Mouse (Mus musculus): Measurements from ENCODE around the gene Csnk1e. TPM values are rescaled to one million over a fixed set of nuclear protein-coding genes. Genes with fewer than 3 reads are reported as not detected.

Csnk1e gene
- polyA plus RNA-seq (2014; fragmentation: Illumina TruSeq; extraction: RNeasy Lipid Tissue Mini Kit (QIAGEN cat#74804); ENCODE audit: low read depth, low replicate concordance): 20.4 TPM

DNA sequence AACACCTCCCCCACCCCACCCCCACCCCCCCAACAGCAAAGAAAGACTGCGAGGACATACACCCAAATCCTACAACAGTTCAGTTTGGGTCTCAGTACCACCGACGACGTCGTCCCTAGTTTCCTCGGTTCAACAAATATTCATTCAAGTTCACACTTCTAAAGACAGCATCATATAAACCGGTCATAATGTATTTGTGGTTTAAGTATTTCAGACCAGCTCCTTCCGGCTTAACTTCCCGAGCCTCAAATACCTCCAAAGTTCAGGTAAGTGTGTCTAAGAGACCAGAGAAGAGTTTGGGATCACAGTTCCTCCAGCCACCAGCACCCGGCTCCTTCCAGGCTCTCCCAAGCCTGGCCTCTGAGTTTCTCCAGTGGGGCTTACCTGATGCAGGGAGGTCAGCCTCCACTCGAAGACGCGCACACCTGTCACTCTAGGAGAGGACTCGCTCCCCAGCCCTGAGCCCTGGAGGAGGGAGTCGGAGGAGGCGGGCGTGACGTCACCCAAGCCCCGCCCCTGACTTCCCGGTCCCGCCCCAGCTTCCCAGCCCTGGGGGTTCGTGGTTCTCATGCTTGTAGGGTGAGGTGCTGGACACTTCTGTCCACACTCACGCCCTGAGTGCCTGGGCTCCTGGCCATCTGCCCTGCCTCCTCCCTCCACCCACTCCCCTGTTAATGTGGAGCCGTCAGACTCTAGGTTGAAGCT is at the start of gene Csnk1e:
Gene Csnk1e, minus strand, starts transcription at position 461 of the 705 bp plus-strand sequence.

DNA sequence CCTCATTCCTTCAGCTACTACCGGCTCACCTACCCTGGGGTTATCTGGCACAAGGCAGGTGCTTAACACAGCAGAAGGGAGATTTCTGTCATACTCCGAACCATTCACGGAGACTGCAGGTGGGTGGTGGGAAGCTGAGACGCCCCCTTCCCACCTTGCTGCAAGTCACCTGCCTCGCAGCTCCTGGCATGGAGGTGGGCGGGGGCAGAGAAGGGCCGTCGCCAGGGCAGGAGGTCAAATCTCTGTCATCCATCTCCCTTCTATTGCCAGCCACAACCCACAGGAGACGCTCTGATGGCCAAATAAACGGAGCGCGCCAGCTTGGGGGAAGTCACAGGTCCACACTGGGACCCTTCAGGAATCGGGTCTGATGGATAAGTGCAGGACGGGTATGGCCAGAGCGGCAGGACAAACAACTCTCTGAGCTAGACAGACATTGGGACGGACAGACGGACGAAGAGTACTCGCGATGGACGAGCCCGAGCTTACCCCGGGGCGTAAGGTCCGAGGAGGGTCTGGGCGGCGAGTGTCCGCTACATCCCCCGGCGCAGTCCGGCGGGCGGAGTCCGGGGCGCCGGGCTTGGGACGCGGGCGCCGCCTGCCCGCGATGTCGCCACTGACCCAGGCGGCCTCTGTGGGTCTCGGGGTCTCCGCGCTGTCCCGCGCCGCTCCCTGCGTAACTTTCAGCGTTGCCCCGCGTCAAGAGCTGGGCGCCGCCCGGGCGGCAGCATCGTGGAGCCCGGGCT is 49.5 kb upstream of the Csnk1e start, which contains the start of gene Kcnj4:
Gene Kcnj4, minus strand, starts transcription at position 535 of the 746 bp plus-strand sequence.

DNA sequence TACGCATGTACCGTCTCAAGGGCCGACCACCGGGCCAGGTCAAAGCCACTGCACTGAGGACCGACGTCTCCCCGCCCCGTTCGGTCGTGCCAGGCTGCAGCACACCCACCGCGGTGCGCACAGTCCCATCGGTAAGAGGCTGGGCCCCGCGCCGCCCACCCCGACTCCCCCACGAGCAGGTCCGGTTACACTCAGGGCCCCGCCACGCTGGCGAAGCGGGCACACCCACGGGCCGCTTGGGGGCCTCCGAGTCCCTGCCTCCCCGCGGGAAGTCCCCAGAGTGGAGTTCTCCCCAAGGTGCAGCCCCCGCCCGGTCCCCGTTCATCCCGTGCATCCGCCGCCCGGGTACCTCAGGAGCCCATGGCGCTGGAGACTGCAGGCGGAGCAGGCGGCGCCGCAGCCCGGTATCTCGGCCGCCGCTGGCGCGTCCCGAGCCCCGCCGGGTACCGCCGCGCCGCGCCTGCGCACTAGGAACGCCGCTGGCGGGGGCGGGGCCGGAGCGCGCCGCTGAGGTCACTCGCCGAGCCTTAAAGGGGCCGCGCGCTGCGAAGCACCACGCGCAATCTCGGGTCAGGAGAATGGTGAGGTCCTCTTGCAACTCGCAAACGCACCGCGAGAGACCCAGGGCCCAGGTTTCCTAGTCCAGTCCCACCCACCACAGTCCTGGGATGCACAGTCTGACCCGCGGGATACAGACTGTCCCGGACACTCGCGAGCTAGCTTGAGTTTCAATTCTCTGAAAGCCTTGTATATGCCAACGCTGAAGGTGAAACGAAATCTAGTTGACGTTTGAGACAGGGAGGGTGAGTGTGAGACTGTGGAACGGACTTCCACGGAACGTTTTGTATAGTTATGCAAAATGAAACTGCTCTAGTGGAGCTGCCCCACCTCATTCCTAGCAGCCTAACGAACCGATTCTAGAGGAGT is 52.3 kb downstream of the Csnk1e start, which contains the start of gene Tmem184b:
Gene Tmem184b, minus strand, starts transcription at position 734 of the 927 bp plus-strand sequence.

Other genes with a start within 250 kb of the Csnk1e start
- 5.9 TPM for gene Pick1, start 226.4 kb downstream of the Csnk1e start, polyA plus RNA-seq (2014; fragmentation: Illumina TruSeq; extraction: RNeasy Lipid Tissue Mini Kit (QIAGEN cat#74804); ENCODE audit: low read depth, low replicate concordance)
- gene Gm49486, start 226.2 kb downstream of the Csnk1e start, polyA plus RNA-seq (2014; fragmentation: Illumina TruSeq; extraction: RNeasy Lipid Tissue Mini Kit (QIAGEN cat#74804); ENCODE audit: low read depth, low replicate concordance): 0.41 TPM
- gene Slc16a8, start 200.8 kb downstream of the Csnk1e start, polyA plus RNA-seq (2014; fragmentation: Illumina TruSeq; extraction: RNeasy Lipid Tissue Mini Kit (QIAGEN cat#74804); ENCODE audit: low read depth, low replicate concordance): not detected
- not detected for gene Baiap2l2, start 170.0 kb downstream of the Csnk1e start, polyA plus RNA-seq (2014; fragmentation: Illumina TruSeq; extraction: RNeasy Lipid Tissue Mini Kit (QIAGEN cat#74804); ENCODE audit: low read depth, low replicate concordance)
- gene Pla2g6, start 127.2 kb downstream of the Csnk1e start, polyA plus RNA-seq (2014; fragmentation: Illumina TruSeq; extraction: RNeasy Lipid Tissue Mini Kit (QIAGEN cat#74804); ENCODE audit: low read depth, low replicate concordance): 0.41 TPM
- gene Maff, start 108.9 kb downstream of the Csnk1e start, polyA plus RNA-seq (2014; fragmentation: Illumina TruSeq; extraction: RNeasy Lipid Tissue Mini Kit (QIAGEN cat#74804); ENCODE audit: low read depth, low replicate concordance): 1.6 TPM
- gene Tmem184b, start 52.0 kb downstream of the Csnk1e start, polyA plus RNA-seq (2014; fragmentation: Illumina TruSeq; extraction: RNeasy Lipid Tissue Mini Kit (QIAGEN cat#74804); ENCODE audit: low read depth, low replicate concordance): 11.0 TPM
- gene Kcnj4, start 49.7 kb upstream of the Csnk1e start, polyA plus RNA-seq (2014; fragmentation: Illumina TruSeq; extraction: RNeasy Lipid Tissue Mini Kit (QIAGEN cat#74804); ENCODE audit: low read depth, low replicate concordance): not detected
- 2.3 TPM for gene Kdelr3, start 60.8 kb upstream of the Csnk1e start, polyA plus RNA-seq (2014; fragmentation: Illumina TruSeq; extraction: RNeasy Lipid Tissue Mini Kit (QIAGEN cat#74804); ENCODE audit: low read depth, low replicate concordance)
- gene Ddx17, start 91.2 kb upstream of the Csnk1e start, polyA plus RNA-seq (2014; fragmentation: Illumina TruSeq; extraction: RNeasy Lipid Tissue Mini Kit (QIAGEN cat#74804); ENCODE audit: low read depth, low replicate concordance): 281 TPM
- 9.0 TPM for gene Dmc1, start 149.5 kb upstream of the Csnk1e start, polyA plus RNA-seq (2014; fragmentation: Illumina TruSeq; extraction: RNeasy Lipid Tissue Mini Kit (QIAGEN cat#74804); ENCODE audit: low read depth, low replicate concordance)
- 1.7 TPM for gene Fam227a, start 203.4 kb upstream of the Csnk1e start, polyA plus RNA-seq (2014; fragmentation: Illumina TruSeq; extraction: RNeasy Lipid Tissue Mini Kit (QIAGEN cat#74804); ENCODE audit: low read depth, low replicate concordance)
- 0.93 TPM for gene Cby1, start 203.6 kb upstream of the Csnk1e start, polyA plus RNA-seq (2014; fragmentation: Illumina TruSeq; extraction: RNeasy Lipid Tissue Mini Kit (QIAGEN cat#74804); ENCODE audit: low read depth, low replicate concordance)
- 276 TPM for gene Tomm22, start 215.3 kb upstream of the Csnk1e start, polyA plus RNA-seq (2014; fragmentation: Illumina TruSeq; extraction: RNeasy Lipid Tissue Mini Kit (QIAGEN cat#74804); ENCODE audit: low read depth, low replicate concordance)
- 17.4 TPM for gene Josd1, start 232.4 kb upstream of the Csnk1e start, polyA plus RNA-seq (2014; fragmentation: Illumina TruSeq; extraction: RNeasy Lipid Tissue Mini Kit (QIAGEN cat#74804); ENCODE audit: low read depth, low replicate concordance)
- gene Gtpbp1, start 235.3 kb upstream of the Csnk1e start, polyA plus RNA-seq (2014; fragmentation: Illumina TruSeq; extraction: RNeasy Lipid Tissue Mini Kit (QIAGEN cat#74804); ENCODE audit: low read depth, low replicate concordance): 1.9 TPM